Mouse (Mus musculus) activated CD4-positive, CD25-positive, alpha-beta regulatory T cell, adult 4 months (primary cell): ENCODE data around the gene 5730522E02Rik. TPM values are rescaled to one million over a fixed set of nuclear protein-coding genes. Genes with fewer than 3 reads are reported as not detected.

Experiments used
- ATAC-seq: one replicate; pipeline ENCODE4 v1.8.0; 2017
- polyA plus RNA-seq, 2 experiments: library from polyadenylated mRNA; unstranded; fragments of 100-300 nt; shearing (Covaris generic); gene quantifications; one replicate each; pipeline ENCODE4 v1.2.1; 2017

The 5730522E02Rik gene
- polyA plus RNA-seq, 2 experiments from 2014 or later, result not detected

- ATAC-seq, result no peak
Observed at GRCm38 (mm10) chr11:25772231-25772630, 438.3 kb downstream of the 5730522E02Rik start.

- ATAC-seq, result no peak
Observed at GRCm38 (mm10) chr11:25770991-25771568, 439.5 kb downstream of the 5730522E02Rik start.

GRCm38 (mm10) chr11:25767584-25768333, 442.8 kb downstream of the 5730522E02Rik start:
- no peak for ATAC-seq

DNA sequence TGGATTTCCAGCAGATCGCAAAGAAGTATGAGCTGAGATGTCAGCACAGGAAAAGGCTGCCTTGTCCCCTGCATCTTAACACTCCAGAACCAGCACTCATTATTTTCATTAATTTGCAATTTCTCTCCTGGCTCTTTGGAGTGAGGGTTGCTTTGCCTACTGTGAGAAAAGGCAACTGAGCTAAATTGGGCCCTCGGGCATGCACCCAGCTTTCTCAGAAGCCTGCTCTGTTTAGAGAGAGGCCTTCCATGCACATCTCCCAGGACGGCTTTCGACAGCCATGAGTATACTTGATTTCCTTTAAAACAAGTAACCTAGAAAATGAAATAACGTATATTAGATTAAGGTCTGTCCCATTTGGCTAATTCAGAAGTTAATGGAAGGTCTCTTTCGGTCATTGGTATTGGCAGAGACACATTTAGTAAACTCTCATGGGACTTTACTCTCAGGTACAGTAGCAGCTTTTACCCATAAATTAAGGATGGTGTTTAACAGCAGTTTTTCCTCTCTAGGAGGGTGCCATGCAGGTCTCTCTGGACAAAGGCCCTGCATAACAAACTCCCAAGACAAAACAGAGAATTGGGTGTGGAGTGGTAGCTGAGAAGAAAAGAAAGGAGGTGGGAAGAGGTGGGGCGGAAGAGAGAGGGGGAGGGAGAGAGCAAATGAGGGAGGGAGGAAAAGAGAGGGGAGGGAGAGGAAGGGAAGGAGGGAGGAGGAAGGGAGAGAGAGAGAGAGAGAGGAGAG, 457.2 kb downstream of the 5730522E02Rik start:
- no peak for ATAC-seq

DNA sequence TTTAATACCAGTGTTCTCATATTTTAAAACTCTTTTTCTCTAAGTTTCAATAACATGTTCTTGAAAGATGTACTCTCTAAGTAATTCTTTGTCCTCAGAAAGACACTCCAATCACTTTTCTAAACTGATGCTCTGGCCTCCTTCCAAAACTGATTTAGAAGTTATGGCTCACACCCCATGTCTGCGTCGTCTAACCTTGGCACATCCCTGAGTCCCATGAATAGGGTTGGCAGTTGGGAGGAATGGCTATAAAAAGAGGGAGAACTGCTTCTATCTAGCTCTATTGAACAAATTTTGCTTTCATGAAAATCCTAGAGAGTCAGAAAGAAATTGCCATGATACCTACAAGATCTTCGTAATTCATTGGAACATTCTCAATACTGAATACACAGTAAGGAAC, 458.1 kb downstream of the 5730522E02Rik start:
- no peak for ATAC-seq

- no peak for ATAC-seq
Observed at GRCm38 (mm10) chr11:25747098-25747862, 463.3 kb downstream of the 5730522E02Rik start.

DNA sequence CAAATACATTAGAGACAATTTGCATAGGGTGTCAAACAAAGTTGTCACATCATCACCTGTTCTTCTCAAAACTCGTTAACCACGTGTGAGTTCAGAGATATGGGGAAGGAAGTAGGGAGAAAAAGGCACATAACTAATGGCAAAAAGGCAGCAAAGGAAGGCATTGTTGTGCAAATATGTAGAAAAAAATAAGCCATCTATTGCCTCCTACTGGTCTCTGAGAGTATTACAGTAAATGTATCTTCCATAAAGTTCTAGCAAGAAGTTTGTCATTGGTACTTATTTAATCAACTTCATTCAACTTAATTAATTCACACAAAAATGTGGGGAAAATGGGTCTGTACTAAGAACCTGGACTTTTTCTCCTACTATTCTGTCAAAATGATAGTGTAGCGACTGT, 466.9 kb downstream of the 5730522E02Rik start:
- ATAC-seq, result no peak

GRCm38 (mm10) chr11:25737255-25737654, 473.3 kb downstream of the 5730522E02Rik start:
- ATAC-seq, result no peak

- no peak for ATAC-seq
Observed at GRCm38 (mm10) chr11:25729476-25729875, 481.1 kb downstream of the 5730522E02Rik start.

GRCm38 (mm10) chr11:25715447-25716321, 494.9 kb downstream of the 5730522E02Rik start:
- no peak for ATAC-seq

- ATAC-seq, result no peak
Observed at GRCm38 (mm10) chr11:25710559-25710958, 500.0 kb downstream of the 5730522E02Rik start.

- no peak for ATAC-seq
Observed at GRCm38 (mm10) chr11:25709892-25710291, 500.7 kb downstream of the 5730522E02Rik start.

DNA sequence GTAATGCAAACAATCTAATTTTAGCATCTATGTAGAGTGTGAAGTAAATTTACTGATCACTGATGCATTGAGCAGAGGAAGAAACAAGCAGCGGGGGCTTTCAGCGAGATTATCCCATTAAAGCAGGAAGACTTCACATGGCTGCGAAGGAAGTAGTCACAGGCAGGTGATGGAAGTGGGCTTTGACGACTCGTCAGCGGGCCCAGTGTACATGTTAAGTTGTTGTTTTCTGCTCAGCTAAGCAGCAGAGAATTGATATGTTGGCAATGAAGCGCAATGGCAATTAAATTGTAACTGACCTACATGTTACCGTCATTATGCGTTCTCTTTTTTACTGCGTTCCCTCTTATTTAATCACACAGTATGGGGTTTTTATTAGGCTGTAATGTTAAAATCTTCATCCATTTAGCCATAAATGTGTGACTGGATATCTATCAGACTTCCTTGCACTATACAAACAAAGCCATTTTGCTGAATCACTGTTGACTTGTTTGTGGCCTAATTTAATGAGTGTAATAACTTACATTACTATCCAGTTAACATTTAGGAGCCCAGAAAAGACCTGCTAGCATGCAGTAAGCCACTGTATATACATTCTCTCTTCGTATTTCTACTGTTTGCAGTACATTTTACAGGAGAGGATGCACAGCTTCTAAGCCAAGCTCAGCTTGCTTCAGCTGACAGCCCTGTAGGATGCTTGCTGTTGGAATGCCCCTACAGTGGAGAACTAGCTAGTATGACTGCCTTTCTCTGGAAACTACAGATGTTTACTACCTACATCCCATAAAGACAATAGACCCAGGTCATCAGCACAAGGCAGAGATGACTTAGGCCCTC, 506.0 kb downstream of the 5730522E02Rik start:
- no peak for ATAC-seq

GRCm38 (mm10) chr11:25702791-25703190, 507.8 kb downstream of the 5730522E02Rik start:
- ATAC-seq, result no peak

DNA sequence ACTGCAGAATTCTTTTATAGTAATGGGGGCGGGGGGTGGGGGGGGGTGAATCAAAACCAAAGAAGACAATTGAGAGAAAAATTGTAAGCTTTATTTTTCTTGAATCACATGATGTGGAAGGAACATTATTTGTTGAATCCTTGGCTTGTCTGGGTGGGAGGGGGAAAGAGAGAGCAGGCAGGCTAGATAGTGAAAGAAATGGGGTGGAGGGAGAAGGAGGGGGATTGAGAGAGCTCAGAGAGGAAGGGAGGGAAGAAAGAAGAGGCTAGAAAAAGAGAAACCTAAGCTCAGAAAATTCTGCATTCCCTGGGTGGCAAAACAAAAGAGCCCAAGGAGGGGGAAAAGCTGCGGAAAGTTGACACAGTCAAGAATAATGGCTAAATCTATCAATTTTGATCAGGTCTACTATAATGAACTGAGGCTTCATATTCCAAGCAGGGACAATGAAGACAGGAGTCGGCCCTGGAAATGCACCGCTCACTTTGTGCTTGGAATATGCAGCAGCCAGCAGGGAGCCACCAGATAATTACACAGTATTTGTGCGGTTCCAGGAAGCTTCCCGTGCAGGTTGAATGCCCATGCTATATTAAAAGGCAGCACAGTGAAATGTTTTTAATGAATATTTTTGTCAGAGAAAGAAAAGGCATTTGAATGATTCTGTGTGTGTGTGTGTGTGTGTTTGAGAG, 512.9 kb downstream of the 5730522E02Rik start:
- no peak for ATAC-seq

DNA sequence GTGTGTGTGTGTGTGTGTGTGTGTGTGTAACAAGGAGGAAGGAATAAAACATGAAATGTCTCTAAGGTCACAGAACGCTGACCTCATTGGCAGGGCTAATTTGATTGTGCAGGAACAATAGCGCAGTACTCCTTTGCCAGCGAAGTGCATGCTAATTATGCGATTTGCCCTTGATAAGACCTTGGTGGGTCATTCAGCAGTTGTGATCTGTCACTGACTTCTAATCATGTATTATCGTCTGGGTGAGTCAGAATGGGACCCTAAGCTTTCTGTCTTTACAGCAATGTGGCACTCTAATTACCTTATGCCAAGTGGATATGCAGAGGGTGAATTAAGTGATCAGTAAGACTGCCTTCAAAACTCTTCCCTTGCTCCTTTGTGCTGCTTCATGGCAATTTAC, 514.4 kb downstream of the 5730522E02Rik start:
- no peak for ATAC-seq

- ATAC-seq, result no peak
Observed at GRCm38 (mm10) chr11:25684731-25685130, 525.8 kb downstream of the 5730522E02Rik start.

- ATAC-seq, result no peak
Observed at GRCm38 (mm10) chr11:25679856-25680255, 530.7 kb downstream of the 5730522E02Rik start.

- no peak for ATAC-seq
Observed at GRCm38 (mm10) chr11:25674194-25674593, 536.4 kb downstream of the 5730522E02Rik start.

GRCm38 (mm10) chr11:25670018-25670417, 540.5 kb downstream of the 5730522E02Rik start:
- no peak for ATAC-seq
